Mouse (Mus musculus): Measurements from ENCODE around the gene Trhr2. TPM values are rescaled to one million over a fixed set of nuclear protein-coding genes. Genes with fewer than 3 reads are reported as not detected.
"Not testable (repeated sequence)": the region's sequence is repeated elsewhere in the genome, so short reads cannot be mapped to it uniquely, and the experiment has no call there.

Trhr2 gene
- polyA plus RNA-seq, 1 experiment = not detected

GRCm38 (mm10) chr8:122329072-122329471 lies 31.5 kb downstream of the Trhr2 start:
- TF ChIP-seq POLR2A (IDR thresholded peaks at IDR 0.05; ENCODE audit: borderline replicate concordance, extremely low read depth, low read depth, low read length) = no peak
- no peak for TF ChIP-seq CTCF (IDR thresholded peaks at IDR 0.05; ENCODE audit: insufficient read depth, low read length)
- 83% methylated on average over 8 of the region's 8 CpGs for WGBS
- H3K4me3 ChIP-seq (replicated peaks; ENCODE audit: extremely low read depth, low read depth, low read length) = no peak overlapping the region
- H3K4me1 ChIP-seq (ENCODE audit: control insufficient read depth, insufficient read depth, low read length) = peaks cover 11% of the 10 kb centered on the region
- no peak for DNase-seq

- peaks cover 18% of the 10 kb centered on the region for H3K4me1 ChIP-seq (ENCODE audit: control insufficient read depth, insufficient read depth, low read length)
- no peak for TF ChIP-seq POLR2A (IDR thresholded peaks at IDR 0.05; ENCODE audit: borderline replicate concordance, extremely low read depth, low read depth, low read length)
- no peak for TF ChIP-seq CTCF (IDR thresholded peaks at IDR 0.05; ENCODE audit: insufficient read depth, low read length)
- WGBS = 71% methylated on average over 14 of the region's 14 CpGs
- H3K4me3 ChIP-seq (replicated peaks; ENCODE audit: extremely low read depth, low read depth, low read length) = no peak overlapping the region
- no peak for DNase-seq
These were observed 34.4 kb downstream of the Trhr2 start for GRCm38 (mm10) chr8:122326114-122326542.

- DNase-seq = no peak
These were observed 35.4 kb downstream of the Trhr2 start for GRCm38 (mm10) chr8:122325196-122325595.

GRCm38 (mm10) chr8:122323951-122324402 lies 36.6 kb downstream of the Trhr2 start:
- WGBS = 35% methylated on average over 11 of the region's 13 CpGs
- not testable (repeated sequence) for DNase-seq; H3K4me3 ChIP-seq (replicated peaks; ENCODE audit: extremely low read depth, low read depth, low read length); H3K4me1 ChIP-seq (ENCODE audit: control insufficient read depth, insufficient read depth, low read length)

More at GRCm38 (mm10) chr8:122325196-122325595, 35.4 kb downstream of the Trhr2 start:
- 70% methylated on average over 2 of the region's 2 CpGs for WGBS
- Histone ChIP-seq H3K4me3 (replicated peaks; ENCODE audit: extremely low read depth, low read depth, low read length) (no peak overlapping the region), H3K4me1 (ENCODE audit: control insufficient read depth, insufficient read depth, low read length) (peaks cover 9% of the 10 kb centered on the region)
- no peak for TF ChIP-seq CTCF (IDR thresholded peaks at IDR 0.05; ENCODE audit: insufficient read depth, low read length)
- no peak for TF ChIP-seq POLR2A (IDR thresholded peaks at IDR 0.05; ENCODE audit: borderline replicate concordance, extremely low read depth, low read depth, low read length)

- peaks cover 9% of the 10 kb centered on the region for H3K4me1 ChIP-seq (ENCODE audit: control insufficient read depth, insufficient read depth, low read length)
- WGBS = 38% methylated on average over 11 of the region's 11 CpGs
These were observed 37.8 kb downstream of the Trhr2 start for GRCm38 (mm10) chr8:122322792-122323191.

GRCm38 (mm10) chr8:122322126-122322525 lies 38.4 kb downstream of the Trhr2 start:
- no peak for DNase-seq
- WGBS = 91% methylated on average over 7 of the region's 7 CpGs
- Histone ChIP-seq H3K4me3 (replicated peaks; ENCODE audit: extremely low read depth, low read depth, low read length) (no peak overlapping the region), H3K4me1 (ENCODE audit: control insufficient read depth, insufficient read depth, low read length) (peaks cover 9% of the 10 kb centered on the region)
- TF ChIP-seq POLR2A (IDR thresholded peaks at IDR 0.05; ENCODE audit: borderline replicate concordance, extremely low read depth, low read depth, low read length) = no peak
- TF ChIP-seq CTCF (IDR thresholded peaks at IDR 0.05; ENCODE audit: insufficient read depth, low read length) = no peak

More at GRCm38 (mm10) chr8:122322792-122323191, 37.8 kb downstream of the Trhr2 start:
- DNase-seq = no peak
- no peak for TF ChIP-seq CTCF (IDR thresholded peaks at IDR 0.05; ENCODE audit: insufficient read depth, low read length)
- TF ChIP-seq POLR2A (IDR thresholded peaks at IDR 0.05; ENCODE audit: borderline replicate concordance, extremely low read depth, low read depth, low read length) = no peak
- H3K4me3 ChIP-seq (replicated peaks; ENCODE audit: extremely low read depth, low read depth, low read length) = no peak overlapping the region

- Histone ChIP-seq H3K4me1 (ENCODE audit: control insufficient read depth, insufficient read depth, low read length) (peaks cover 9% of the 10 kb centered on the region), H3K4me3 (replicated peaks; ENCODE audit: extremely low read depth, low read depth, low read length) (no peak overlapping the region)
- TF ChIP-seq POLR2A (IDR thresholded peaks at IDR 0.05; ENCODE audit: borderline replicate concordance, extremely low read depth, low read depth, low read length) (no peak), CTCF (IDR thresholded peaks at IDR 0.05; ENCODE audit: insufficient read depth, low read length) (no peak)
- WGBS = 79% methylated on average over 10 of the region's 10 CpGs
- DNase-seq = no peak
These were observed 39.1 kb downstream of the Trhr2 start for GRCm38 (mm10) chr8:122321455-122321921.

- Histone ChIP-seq H3K4me3 (replicated peaks; ENCODE audit: extremely low read depth, low read depth, low read length) (no peak overlapping the region), H3K4me1 (ENCODE audit: control insufficient read depth, insufficient read depth, low read length) (peaks cover 9% of the 10 kb centered on the region)
- no peak for TF ChIP-seq POLR2A (IDR thresholded peaks at IDR 0.05; ENCODE audit: borderline replicate concordance, extremely low read depth, low read depth, low read length)
- TF ChIP-seq CTCF (IDR thresholded peaks at IDR 0.05; ENCODE audit: insufficient read depth, low read length) = no peak
- DNase-seq = no peak
- 66% methylated on average over 3 of the region's 3 CpGs for WGBS
These were observed 40.0 kb downstream of the Trhr2 start for GRCm38 (mm10) chr8:122320541-122320940.

GRCm38 (mm10) chr8:122319708-122320075 lies 40.9 kb downstream of the Trhr2 start:
- DNase-seq = no peak
- Histone ChIP-seq H3K4me1 (ENCODE audit: control insufficient read depth, insufficient read depth, low read length) (peaks cover 8% of the 10 kb centered on the region), H3K4me3 (replicated peaks; ENCODE audit: extremely low read depth, low read depth, low read length) (no peak overlapping the region)
- 79% methylated on average over 7 of the region's 7 CpGs for WGBS
- TF ChIP-seq CTCF (IDR thresholded peaks at IDR 0.05; ENCODE audit: insufficient read depth, low read length) = no peak
- TF ChIP-seq POLR2A (IDR thresholded peaks at IDR 0.05; ENCODE audit: borderline replicate concordance, extremely low read depth, low read depth, low read length) = no peak

- WGBS = 78% methylated on average over 11 of the region's 11 CpGs
- no peak for TF ChIP-seq POLR2A (IDR thresholded peaks at IDR 0.05; ENCODE audit: borderline replicate concordance, extremely low read depth, low read depth, low read length)
- TF ChIP-seq CTCF (IDR thresholded peaks at IDR 0.05; ENCODE audit: insufficient read depth, low read length) = no peak
- no peak for DNase-seq
- Histone ChIP-seq H3K4me1 (ENCODE audit: control insufficient read depth, insufficient read depth, low read length) (peaks cover 9% of the 10 kb centered on the region), H3K4me3 (replicated peaks; ENCODE audit: extremely low read depth, low read depth, low read length) (no peak overlapping the region)
These were observed 41.4 kb downstream of the Trhr2 start for GRCm38 (mm10) chr8:122319045-122319707.
